Mouse (Mus musculus) neural tube, embryonic 12.5 days (tissue): ENCODE data around the gene Ttll1. TPM values are rescaled to one million over a fixed set of nuclear protein-coding genes. Genes with fewer than 3 reads are reported as not detected.
"Not testable (repeated sequence)": the region's sequence is repeated elsewhere in the genome, so short reads cannot be mapped to it uniquely, and the experiment has no call there.

Experiments
- ATAC-seq: fragments of 200-750 bp; cut with Nextera tagmentation; 2 replicates; pipeline ENCODE4 v1.8.0; 2017; ENCODE audit warnings: low read depth, mild to moderate bottlenecking, moderate TSS enrichment, moderate library complexity; ENCODE audit not compliant: low FRiP score
- H3K27ac ChIP-seq: fragments of 300-500 bp; sonication (generic); 2 replicates; pipeline ENCODE4 v1.5.1; 2016
- H3K27me3 ChIP-seq: fragments of 300-500 bp; sonication (generic); replicated peaks from 2 replicates; pipeline ENCODE4 v1.6.1; 2016; ENCODE audit warnings: mild to moderate bottlenecking
- H3K36me3 ChIP-seq: fragments of 300-500 bp; sonication (generic); 2 replicates; pipeline ENCODE4 v1.6.1; 2016; ENCODE audit warnings: mild to moderate bottlenecking
- H3K4me1 ChIP-seq: fragments of 300-500 bp; sonication (generic); 2 replicates; pipeline ENCODE4 v1.6.1; 2016
- H3K4me2 ChIP-seq: fragments of 300-500 bp; sonication (generic); replicated peaks from 2 replicates; pipeline ENCODE4 v1.6.1; 2016; ENCODE audit warnings: mild to moderate bottlenecking
- H3K4me3 ChIP-seq: fragments of 300-500 bp; sonication (generic); 2 replicates; pipeline ENCODE4 v1.5.1; 2016
- H3K9ac ChIP-seq: fragments of 300-500 bp; sonication (generic); 2 replicates; pipeline ENCODE4 v1.6.1; 2016; ENCODE audit warnings: mild to moderate bottlenecking
- H3K9me3 ChIP-seq: fragments of 300-500 bp; sonication (generic); 2 replicates; pipeline ENCODE4 v1.6.1; 2016; ENCODE audit warnings: mild to moderate bottlenecking
- WGBS: fragments of 180-500 bp; shearing (Covaris S2); methylation state at CpG from one replicate; pipeline ENCODE4 v1.1.7; 2016; 5-methylcytosine and 5-hydroxymethylcytosine counted together
- polyA plus RNA-seq: library from polyadenylated mRNA; unstranded; fragments of >200 nt; fragmentation: Nextera tagmentation; extraction: Ambion mirVana; gene quantifications from 2 replicates; pipeline ENCODE4 v1.2.1, GENCODE M21; 2016

Gene Ttll1
- polyA plus RNA-seq, 1 experiment from 2014 or later: 77.8 TPM

GRCm38 (mm10) chr15:83520861-83521382 is 10.2 kb upstream of the Ttll1 start:
- peaks cover 17% of the 10 kb centered on the region for H3K27me3 ChIP-seq
- WGBS: 86% methylated on average over 6 of the region's 6 CpGs
- no peak overlapping the region for H3K4me2 ChIP-seq
- no peak for ATAC-seq
- no peak overlapping the region for H3K27ac ChIP-seq
- H3K9ac ChIP-seq: no peak overlapping the region
- peaks cover 11% of the 10 kb centered on the region for H3K4me1 ChIP-seq
- no peak overlapping the region for H3K4me3 ChIP-seq
- H3K9me3 ChIP-seq: 0 out of 2 replicates have a peak, but pooled peaks cover 4% of the 10 kb centered on the region
- no peaks in the 10 kb centered on the region for H3K36me3 ChIP-seq

DNA sequence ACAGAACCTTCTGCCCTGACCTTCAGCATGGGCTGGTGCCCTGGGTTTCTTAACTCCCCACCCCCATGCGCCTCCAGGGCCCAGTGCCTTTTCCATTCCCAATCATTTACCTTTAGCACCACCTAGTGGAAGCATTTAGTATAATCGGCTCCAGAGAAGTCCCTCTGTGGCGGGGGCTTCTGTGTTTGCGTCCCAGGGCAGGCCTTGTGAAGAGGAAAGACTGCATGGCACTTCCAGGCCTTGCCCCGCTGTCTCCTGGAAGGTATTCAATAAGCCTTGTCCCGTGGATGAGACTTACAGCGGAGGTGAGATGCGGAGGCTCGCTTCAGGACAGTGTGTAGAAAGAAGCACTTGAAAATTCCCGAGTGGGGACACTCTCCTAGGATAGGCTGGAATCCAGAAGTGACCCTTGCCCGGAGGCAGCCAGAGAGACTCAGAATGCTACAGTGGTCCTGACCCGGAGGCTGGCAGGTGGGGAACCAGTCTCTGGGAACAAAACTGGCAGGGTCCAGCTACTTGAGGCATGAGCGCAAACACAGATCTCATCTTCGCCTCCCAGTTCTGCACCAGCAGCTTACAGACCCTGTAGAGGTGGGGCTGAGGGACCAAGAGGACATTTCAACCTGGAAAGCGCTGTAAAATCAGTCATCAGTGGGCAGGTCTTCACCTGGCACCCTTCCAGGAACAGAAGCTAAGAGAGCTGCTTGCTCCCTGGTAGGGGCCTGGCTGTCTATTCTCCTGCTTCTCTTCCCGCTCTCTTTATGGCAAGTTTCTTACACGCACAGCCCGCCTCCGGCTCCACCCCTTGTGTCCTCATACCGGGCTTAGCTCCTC is 7.7 kb upstream of the Ttll1 start:
- no peak overlapping the region for H3K27ac ChIP-seq
- H3K9me3 ChIP-seq: 0 out of 2 replicates have a peak, but pooled peaks cover 4% of the 10 kb centered on the region
- no peak overlapping the region for H3K4me3 ChIP-seq
- 0 out of 2 replicates have a peak, but pooled peaks have one; percentile 33 for ATAC-seq
- no peak overlapping the region for H3K9ac ChIP-seq
- 36% methylated on average over 20 of the region's 20 CpGs for WGBS
- no peak overlapping the region; the same call in 1 of the 2 replicates for H3K4me2 ChIP-seq
- H3K4me1 ChIP-seq: peaks cover 6% of the 10 kb centered on the region
- H3K27me3 ChIP-seq: peaks cover 6% of the 10 kb centered on the region; the same call in 1 of the 2 replicates
- H3K36me3 ChIP-seq: no peaks in the 10 kb centered on the region

- no peaks in the 10 kb centered on the region for H3K36me3 ChIP-seq
- ATAC-seq: no peak
- WGBS: 78% methylated on average over 5 of the region's 5 CpGs
Measured at GRCm38 (mm10) chr15:83515018-83515417, 4.3 kb upstream of the Ttll1 start.

DNA sequence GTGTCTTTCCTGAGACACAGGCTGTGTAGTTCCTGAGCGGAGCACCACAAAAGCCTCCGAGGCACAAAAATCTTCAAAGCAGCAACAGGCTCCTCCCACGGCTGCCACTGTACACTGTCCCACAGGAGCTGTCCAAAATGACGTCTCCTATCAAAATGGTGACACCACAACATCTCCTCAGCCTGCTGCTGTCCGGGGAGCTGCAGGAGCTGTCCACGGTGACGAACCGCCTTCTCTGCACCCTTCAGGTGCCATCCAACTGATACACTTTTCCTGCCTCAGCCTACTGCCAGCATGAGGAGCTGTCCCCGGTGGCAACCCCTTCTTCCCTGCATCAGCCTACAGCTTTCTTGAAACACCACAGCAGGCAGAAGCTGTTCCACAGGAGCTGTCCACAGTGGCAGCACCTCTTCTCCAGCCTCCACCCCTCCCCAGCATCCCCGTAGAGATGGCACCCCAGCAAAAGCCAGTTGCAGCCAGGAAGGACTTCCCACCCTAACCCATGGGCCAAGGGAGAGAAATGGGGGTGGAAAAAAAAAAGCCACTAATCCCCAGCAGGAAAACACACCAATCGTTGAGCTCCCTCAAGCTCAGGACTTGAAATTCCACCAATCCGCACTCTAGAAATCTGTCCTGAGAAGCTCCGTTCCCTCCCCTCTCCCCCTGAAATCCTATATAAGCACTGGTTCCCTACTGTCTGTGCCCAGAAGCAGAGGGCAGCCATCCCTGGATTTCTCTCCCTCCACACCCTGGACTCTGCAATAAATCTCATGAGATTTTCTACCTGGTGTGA is 2.0 kb upstream of the Ttll1 start:
- peaks cover 10% of the 10 kb centered on the region; the same call in 1 of the 2 replicates for H3K4me1 ChIP-seq
- H3K27ac ChIP-seq: no peak overlapping the region
- H3K4me3 ChIP-seq: no peak overlapping the region
- H3K36me3 ChIP-seq: no peaks in the 10 kb centered on the region
- ATAC-seq: no peak
- no peaks in the 10 kb centered on the region for H3K27me3 ChIP-seq
- H3K9me3 ChIP-seq: 0 out of 2 replicates have a peak, but pooled peaks cover 4% of the 10 kb centered on the region
- WGBS: 78% methylated on average over 13 of the region's 13 CpGs
- no peak overlapping the region for H3K4me2 ChIP-seq
- no peak overlapping the region for H3K9ac ChIP-seq

More at GRCm38 (mm10) chr15:83515018-83515417, 4.3 kb upstream of the Ttll1 start:
- H3K27me3 ChIP-seq: peaks cover 6% of the 10 kb centered on the region; the same call in 1 of the 2 replicates
- no peak overlapping the region for H3K4me3 ChIP-seq
- H3K9ac ChIP-seq: no peak overlapping the region
- 0 out of 2 replicates have a peak, but pooled peaks cover 4% of the 10 kb centered on the region for H3K9me3 ChIP-seq
- H3K27ac ChIP-seq: no peak overlapping the region
- no peak overlapping the region for H3K4me2 ChIP-seq
- H3K4me1 ChIP-seq: 0 out of 2 replicates have a peak, but pooled peaks cover 5% of the 10 kb centered on the region

DNA sequence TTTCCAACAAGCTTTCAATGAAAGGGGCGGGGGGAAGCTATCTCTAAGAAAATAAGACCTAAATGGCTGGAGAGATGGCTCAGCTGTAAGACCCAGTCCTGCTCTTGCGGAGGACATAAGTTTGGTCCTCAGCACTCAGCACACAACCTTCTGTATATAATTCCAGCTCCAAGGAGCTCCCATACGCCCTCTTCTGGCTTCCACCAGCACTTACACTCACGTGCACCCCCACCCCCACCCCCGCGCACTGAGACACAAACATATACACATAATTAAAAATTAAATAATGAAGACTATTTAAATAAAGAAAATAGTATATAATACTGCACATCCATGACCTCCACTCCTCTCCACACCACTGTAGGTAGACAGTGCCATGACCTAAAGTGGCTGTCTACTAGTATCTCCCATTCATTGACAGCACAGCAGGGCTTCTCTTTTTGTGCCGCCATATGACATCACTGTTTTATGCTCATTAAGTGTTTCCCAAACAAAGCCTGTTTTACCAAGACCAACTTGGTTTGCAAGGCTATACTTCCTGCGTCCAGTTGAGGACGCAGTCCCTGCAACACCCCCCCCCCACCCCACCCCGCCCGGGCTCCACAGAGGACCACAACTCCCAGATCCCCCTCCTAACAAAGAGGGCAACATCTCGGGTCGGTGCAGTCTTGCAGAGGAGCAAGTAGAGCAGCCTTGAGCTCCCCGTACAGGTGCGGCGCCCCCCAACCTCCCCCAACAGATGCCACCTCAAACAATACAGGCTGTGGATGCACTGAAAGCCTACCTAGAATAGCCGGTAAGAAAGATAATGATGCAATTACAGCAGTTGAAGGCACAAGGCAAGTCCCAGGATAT is 516 bp downstream of the Ttll1 start:
- Histone ChIP-seq H3K9me3 (no peaks in the 10 kb centered on the region), H3K36me3 (peaks cover 6% of the 10 kb centered on the region; the same call in 1 of the 2 replicates), H3K4me3 (peak overlapping the region; percentile 57), H3K9ac (peak overlapping the region; percentile 70), H3K27ac (peak overlapping the region; percentile 76), H3K4me2 (peak overlapping the region; percentile 73), H3K27me3 (no peaks in the 10 kb centered on the region), H3K4me1 (peaks cover 13% of the 10 kb centered on the region; the same call in 1 of the 2 replicates)
- WGBS: 26% methylated on average over 17 of the region's 17 CpGs
- peak; percentile 70 for ATAC-seq

DNA sequence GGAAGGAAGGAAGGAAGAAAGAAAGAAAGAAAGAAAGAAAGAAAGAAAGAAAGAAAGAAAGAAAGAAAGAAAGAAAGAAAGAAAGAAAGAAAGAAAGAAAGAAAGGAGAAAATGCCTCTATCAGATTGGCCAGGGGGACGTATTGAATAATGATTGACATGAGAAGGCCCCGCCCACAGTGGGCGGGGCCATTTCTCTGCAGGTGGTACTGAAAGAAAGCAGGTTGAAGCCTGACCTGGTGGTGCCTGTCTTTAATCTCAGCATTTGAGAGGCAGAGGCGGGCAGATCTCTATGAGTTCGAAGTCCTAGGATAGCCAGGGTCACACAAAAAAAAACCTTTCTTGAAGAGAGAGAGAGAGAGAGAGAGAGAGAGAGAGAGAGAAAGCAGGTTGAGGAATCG is 9.2 kb downstream of the Ttll1 start:
- not testable (repeated sequence) for H3K4me2 ChIP-seq, H3K27ac ChIP-seq, ATAC-seq, H3K4me3 ChIP-seq, H3K4me1 ChIP-seq, H3K9me3 ChIP-seq, H3K27me3 ChIP-seq, H3K9ac ChIP-seq
- peaks cover 79% of the 10 kb centered on the region for H3K36me3 ChIP-seq
- WGBS: 83% methylated on average over 6 of the region's 6 CpGs

DNA sequence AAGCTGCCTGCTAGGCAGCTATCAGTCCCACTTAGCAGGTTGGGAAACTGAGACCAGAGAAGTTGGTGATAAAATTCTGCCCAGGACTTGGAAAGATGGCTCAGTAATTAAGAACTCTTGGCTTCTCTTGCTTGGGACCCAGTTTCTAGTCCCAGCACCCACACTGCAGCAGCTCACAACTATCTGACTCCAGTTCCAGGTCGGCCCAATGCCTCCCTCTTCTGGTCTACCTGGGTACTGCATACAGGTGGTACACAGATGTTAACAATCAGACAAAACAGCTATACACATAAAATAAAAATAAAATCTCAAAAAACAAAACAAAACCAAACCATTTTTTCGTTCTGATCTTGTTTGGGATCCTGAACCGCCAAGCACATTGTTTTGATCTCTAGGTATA is 10.3 kb downstream of the Ttll1 start:
- 63% methylated on average over 3 of the region's 3 CpGs for WGBS
- ATAC-seq: no peak
- Histone ChIP-seq H3K27ac (no peak overlapping the region), H3K4me1 (no peaks in the 10 kb centered on the region), H3K27me3 (no peaks in the 10 kb centered on the region), H3K4me2 (no peak overlapping the region), H3K9ac (no peak overlapping the region), H3K4me3 (no peak overlapping the region), H3K9me3 (no peaks in the 10 kb centered on the region), H3K36me3 (peaks cover 85% of the 10 kb centered on the region)

DNA sequence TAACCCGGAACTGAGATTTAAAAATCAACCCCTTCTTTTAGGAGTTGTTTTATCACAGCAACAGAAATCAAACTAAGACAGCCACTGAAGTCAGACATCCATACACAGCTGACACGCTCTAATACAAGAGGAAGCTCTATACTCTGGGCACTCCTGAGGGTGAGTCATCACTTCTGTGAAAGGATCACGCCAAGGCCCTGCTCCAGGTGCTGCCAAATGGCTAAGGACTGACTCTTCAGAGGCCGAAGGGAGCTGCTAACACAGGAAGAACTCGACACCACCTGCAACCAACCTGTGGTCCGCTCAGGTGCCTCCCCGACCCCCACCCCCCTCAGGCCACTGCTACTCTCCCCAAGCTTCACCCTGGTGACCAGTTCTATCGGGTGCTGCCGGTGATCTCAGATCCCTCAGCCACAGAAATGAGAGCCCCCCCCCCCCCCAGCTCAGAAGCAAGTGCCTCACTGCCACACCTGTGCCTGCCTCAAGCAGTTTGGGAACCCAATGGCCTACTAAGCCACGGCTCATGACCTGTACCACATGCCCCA is 11.4 kb downstream of the Ttll1 start:
- no peaks in the 10 kb centered on the region for H3K4me1 ChIP-seq
- H3K4me2 ChIP-seq: no peak overlapping the region
- H3K4me3 ChIP-seq: no peak overlapping the region
- no peaks in the 10 kb centered on the region for H3K9me3 ChIP-seq
- WGBS: 93% methylated on average over 10 of the region's 10 CpGs
- ATAC-seq: no peak
- H3K27me3 ChIP-seq: no peaks in the 10 kb centered on the region
- no peak overlapping the region for H3K9ac ChIP-seq
- peaks cover 86% of the 10 kb centered on the region for H3K36me3 ChIP-seq
- no peak overlapping the region for H3K27ac ChIP-seq

DNA sequence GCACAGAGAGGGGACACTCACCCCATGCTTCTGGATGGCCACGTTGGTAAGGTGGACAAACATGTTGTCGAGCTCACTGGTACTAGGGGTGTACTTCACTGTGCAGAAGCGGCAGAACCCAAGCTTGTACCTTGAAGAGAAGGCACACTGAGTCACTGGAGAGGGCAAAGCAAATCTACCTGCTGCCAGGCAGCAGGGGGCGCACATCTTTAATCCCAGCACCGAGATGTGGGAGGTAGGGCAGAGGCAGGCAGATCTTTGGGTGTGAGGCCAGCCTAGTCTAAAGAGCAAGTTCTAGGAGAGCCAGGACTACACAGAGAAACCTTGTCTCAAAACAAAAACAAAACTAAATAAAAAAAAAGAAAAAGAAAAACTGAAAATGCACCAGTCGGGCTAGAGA is 13.4 kb downstream of the Ttll1 start:
- Histone ChIP-seq H3K9ac (no peak overlapping the region), H3K4me2 (no peak overlapping the region), H3K4me1 (no peaks in the 10 kb centered on the region), H3K27ac (no peak overlapping the region), H3K27me3 (no peaks in the 10 kb centered on the region), H3K36me3 (peaks cover 89% of the 10 kb centered on the region), H3K9me3 (no peaks in the 10 kb centered on the region), H3K4me3 (no peak overlapping the region)
- no peak for ATAC-seq
- 91% methylated on average over 6 of the region's 6 CpGs for WGBS

GRCm38 (mm10) chr15:83495787-83496367 is 14.8 kb downstream of the Ttll1 start:
- Histone ChIP-seq H3K4me2 (no peak overlapping the region), H3K9me3 (no peaks in the 10 kb centered on the region), H3K36me3 (peaks cover 94% of the 10 kb centered on the region), H3K27me3 (no peaks in the 10 kb centered on the region), H3K9ac (no peak overlapping the region), H3K4me1 (no peaks in the 10 kb centered on the region), H3K4me3 (no peak overlapping the region), H3K27ac (no peak overlapping the region)
- 65% methylated on average over 22 of the region's 22 CpGs for WGBS
- no peak for ATAC-seq

- Histone ChIP-seq H3K36me3 (peaks cover 93% of the 10 kb centered on the region), H3K4me1 (no peaks in the 10 kb centered on the region), H3K9me3 (no peaks in the 10 kb centered on the region), H3K9ac (no peak overlapping the region), H3K27me3 (no peaks in the 10 kb centered on the region), H3K4me3 (no peak overlapping the region), H3K4me2 (no peak overlapping the region), H3K27ac (no peak overlapping the region)
- no peak for ATAC-seq
- 88% methylated on average over 3 of the region's 3 CpGs for WGBS
Measured at GRCm38 (mm10) chr15:83495195-83495594, 15.5 kb downstream of the Ttll1 start.
